ENCODE assay signal across 8 mouse cellular contexts in genomic region chr10:61418131-61418900, GRCm38 (mm10). TPM values are rescaled to one million over a fixed set of nuclear protein-coding genes. Genes with fewer than 3 reads are reported as not detected.
A peak's percentile ranks its signal among the peaks of the same experiment; 100 is the strongest.
DNase-seq lines count a peak whose midpoint lies in the region; ATAC-seq and TF ChIP-seq lines count a peak whose summit lies in the region.

No protein-coding gene starts in this region.

- H3K9ac ChIP-seq in forebrain, embryonic 15.5 days (replicated peaks), result peak overlapping the region; percentile 49
- H3K9ac ChIP-seq in limb, embryonic 12.5 days (replicated peaks), result peak overlapping the region; percentile 48; the same call in 1 of the 2 replicates
- H3K9ac ChIP-seq in neural tube, embryonic 12.5 days, result 0 out of 2 replicates have a peak overlapping the region, but pooled peaks have one; percentile 43

- TF ChIP-seq POLR2A in testis, adult 2 months (IDR thresholded peaks at IDR 0.05; ENCODE audit: control insufficient read depth, low read depth, low read length), result no peak

- peak; percentile 47; the same call in 1 of the 2 replicates for ATAC-seq in forebrain, embryonic 15.5 days (replicated peaks)
- ATAC-seq in limb, embryonic 12.5 days (ENCODE audit: insufficient number of reproducible peaks, insufficient read depth, low FRiP score, low TSS enrichment, low read depth), result 0 out of 2 replicates have a peak, but pooled peaks have one; percentile 44
- ATAC-seq in neural tube, embryonic 12.5 days (ENCODE audit: low FRiP score, low read depth), result 0 out of 2 replicates have a peak, but pooled peaks have one; percentile 35

- H3K36me3 ChIP-seq in testis, adult 2 months (ENCODE audit: control insufficient read depth, insufficient read depth, low read length), result no peaks in the 10 kb centered on the region
- H3K36me3 ChIP-seq in forebrain, embryonic 15.5 days, result no peaks in the 10 kb centered on the region
- no peaks in the 10 kb centered on the region for H3K36me3 ChIP-seq in limb, embryonic 12.5 days
- H3K36me3 ChIP-seq in neural tube, embryonic 12.5 days, result no peaks in the 10 kb centered on the region

- peaks cover 4% of the 10 kb centered on the region for H3K4me1 ChIP-seq in testis, adult 2 months (ENCODE audit: control insufficient read depth, insufficient read depth, low read length)
- peaks cover 9% of the 10 kb centered on the region for H3K4me1 ChIP-seq in forebrain, embryonic 15.5 days
- H3K4me1 ChIP-seq in limb, embryonic 12.5 days (replicated peaks), result peaks cover 14% of the 10 kb centered on the region
- H3K4me1 ChIP-seq in neural tube, embryonic 12.5 days, result peaks cover 10% of the 10 kb centered on the region

- H3K27me3 ChIP-seq in testis, adult 2 months (ENCODE audit: control insufficient read depth, insufficient read depth, low read length), result no peaks in the 10 kb centered on the region; the same call in 1 of the 2 replicates
- H3K27me3 ChIP-seq in forebrain, embryonic 15.5 days, result peaks cover 30% of the 10 kb centered on the region
- H3K27me3 ChIP-seq in limb, embryonic 12.5 days, result peaks cover 77% of the 10 kb centered on the region
- peaks cover 65% of the 10 kb centered on the region for H3K27me3 ChIP-seq in neural tube, embryonic 12.5 days (replicated peaks)

- DNase-seq in testis, postnatal 14 days (ENCODE audit: low spot score), result no peak
- DNase-seq in left cerebral cortex, adult 18-20 months (ENCODE audit: low spot score in 2 of 2), result no peak
- no peak for DNase-seq in right cerebral cortex, postnatal 10 days (ENCODE audit: low spot score in 2 of 2)
- DNase-seq in layer of hippocampus, adult 8-10 months (ENCODE audit: low spot score in 2 of 2), result no peak

- H3K4me3 ChIP-seq in testis, adult 2 months (ENCODE audit: control insufficient read depth, low read depth, low read length), result peak overlapping the region; percentile 51
- peak overlapping the region; percentile 45 for H3K4me3 ChIP-seq in forebrain, embryonic 15.5 days
- H3K4me3 ChIP-seq in limb, embryonic 12.5 days (replicated peaks), result peak overlapping the region; percentile 51
- peak overlapping the region; percentile 36 for H3K4me3 ChIP-seq in neural tube, embryonic 12.5 days

- TF ChIP-seq CTCF in testis, adult 2 months (IDR thresholded peaks at IDR 0.05; ENCODE audit: control insufficient read depth, insufficient read depth, insufficient replicate concordance, low read depth, low read length), result no peak

- peak overlapping the region; percentile 90 for H3K4me2 ChIP-seq in forebrain, embryonic 15.5 days (replicated peaks)
- H3K4me2 ChIP-seq in limb, embryonic 12.5 days, result peak overlapping the region; percentile 88
- peak overlapping the region; percentile 68 for H3K4me2 ChIP-seq in neural tube, embryonic 12.5 days (replicated peaks)

- no peak overlapping the region for H3K27ac ChIP-seq in testis, adult 2 months (ENCODE audit: control insufficient read depth, insufficient read depth, low read depth, low read length)
- no peak overlapping the region for H3K27ac ChIP-seq in forebrain, embryonic 15.5 days (replicated peaks)
- no peak overlapping the region for H3K27ac ChIP-seq in limb, embryonic 12.5 days
- no peak overlapping the region for H3K27ac ChIP-seq in neural tube, embryonic 12.5 days

- WGBS in forebrain, embryonic 15.5 days, result 3% methylated on average over 50 of the region's 50 CpGs
- WGBS in limb, embryonic 12.5 days, result under 1% methylated on average over 50 of the region's 50 CpGs
- WGBS in neural tube, embryonic 12.5 days, result 1% methylated on average over 50 of the region's 50 CpGs

- no peaks in the 10 kb centered on the region for H3K9me3 ChIP-seq in forebrain, embryonic 15.5 days
- H3K9me3 ChIP-seq in limb, embryonic 12.5 days, result no peaks in the 10 kb centered on the region
- H3K9me3 ChIP-seq in neural tube, embryonic 12.5 days, result no peaks in the 10 kb centered on the region

RNA-seq across cellular contexts. Expression of gene Nodal, which starts 0.5 kb away (rescaled TPM):
- polyA plus RNA-seq in testis, adult 2 months (2012; rRNA removed), result 0.06 TPM in 1 of 2 replicates, not detected in the other
- 0.19 and 0.36 TPM in 2 replicates for polyA plus RNA-seq in forebrain, embryonic 15.5 days (2015; fragmentation: Nextera tagmentation; extraction: Ambion mirVana)
- 0.26 TPM in 1 of 2 replicates, not detected in the other for polyA plus RNA-seq in limb, embryonic 12.5 days (2016; fragmentation: Nextera tagmentation; extraction: Ambion mirVana)
- 0.13 TPM in 1 of 2 replicates, not detected in the other for polyA plus RNA-seq in neural tube, embryonic 12.5 days (2016; fragmentation: Nextera tagmentation; extraction: Ambion mirVana)
- under 1 TPM; 0.23 to 0.26 TPM for total RNA-seq in left cerebral cortex, adult 18-20 months (2021)
- under 1 TPM in 3 of 4 experiments, not detected in 1; 0.22 to 0.30 (median 0.25) TPM for total RNA-seq in layer of hippocampus, adult 8-10 months (2022)

RNA-seq across cellular contexts. Expression of gene Eif4ebp2, which starts 34.1 kb away (rescaled TPM):
- polyA plus RNA-seq in testis, adult 2 months (2012; rRNA removed), result 31.4 and 33.7 TPM in 2 replicates
- polyA plus RNA-seq in forebrain, embryonic 15.5 days (2015; fragmentation: Nextera tagmentation; extraction: Ambion mirVana), result 89.3 and 94.1 TPM in 2 replicates
- 60.2 and 72.2 TPM in 2 replicates for polyA plus RNA-seq in limb, embryonic 12.5 days (2016; fragmentation: Nextera tagmentation; extraction: Ambion mirVana)
- 52.0 and 64.9 TPM in 2 replicates for polyA plus RNA-seq in neural tube, embryonic 12.5 days (2016; fragmentation: Nextera tagmentation; extraction: Ambion mirVana)
- 10 to 100 TPM; 49.2 to 53.4 TPM for total RNA-seq in left cerebral cortex, adult 18-20 months (2021)
- 10 to 100 TPM; 43.0 to 55.3 (median 48.6) TPM for total RNA-seq in layer of hippocampus, adult 8-10 months (2022)

RNA-seq across cellular contexts. Expression of gene Pald1, which starts 35.0 kb away (rescaled TPM):
- polyA plus RNA-seq in testis, adult 2 months (2012; rRNA removed), result 6.7 and 7.5 TPM in 2 replicates
- polyA plus RNA-seq in forebrain, embryonic 15.5 days (2015; fragmentation: Nextera tagmentation; extraction: Ambion mirVana), result 16.5 and 17.0 TPM in 2 replicates
- 25.3 and 25.8 TPM in 2 replicates for polyA plus RNA-seq in limb, embryonic 12.5 days (2016; fragmentation: Nextera tagmentation; extraction: Ambion mirVana)
- 32.8 and 34.8 TPM in 2 replicates for polyA plus RNA-seq in neural tube, embryonic 12.5 days (2016; fragmentation: Nextera tagmentation; extraction: Ambion mirVana)
- 1 to 10 TPM; 6.8 to 8.5 TPM for total RNA-seq in left cerebral cortex, adult 18-20 months (2021)
- 10 to 100 TPM; 12.8 to 22.5 (median 17.9) TPM for total RNA-seq in layer of hippocampus, adult 8-10 months (2022)

RNA-seq across cellular contexts. Expression of gene Lrrc20, which starts 57.3 kb away (rescaled TPM):
- 3.3 and 3.6 TPM in 2 replicates for polyA plus RNA-seq in testis, adult 2 months (2012; rRNA removed)
- 22.1 and 23.0 TPM in 2 replicates for polyA plus RNA-seq in forebrain, embryonic 15.5 days (2015; fragmentation: Nextera tagmentation; extraction: Ambion mirVana)
- polyA plus RNA-seq in limb, embryonic 12.5 days (2016; fragmentation: Nextera tagmentation; extraction: Ambion mirVana), result 11.3 and 11.6 TPM in 2 replicates
- polyA plus RNA-seq in neural tube, embryonic 12.5 days (2016; fragmentation: Nextera tagmentation; extraction: Ambion mirVana), result 12.6 and 13.2 TPM in 2 replicates
- total RNA-seq in left cerebral cortex, adult 18-20 months (2021), result 10 to 100 TPM; 18.7 to 21.7 TPM
- 10 to 100 TPM; 17.9 to 23.7 (median 22.3) TPM for total RNA-seq in layer of hippocampus, adult 8-10 months (2022)
